ENCODE assay signal across 9 mouse cellular contexts in the genomic region with DNA sequence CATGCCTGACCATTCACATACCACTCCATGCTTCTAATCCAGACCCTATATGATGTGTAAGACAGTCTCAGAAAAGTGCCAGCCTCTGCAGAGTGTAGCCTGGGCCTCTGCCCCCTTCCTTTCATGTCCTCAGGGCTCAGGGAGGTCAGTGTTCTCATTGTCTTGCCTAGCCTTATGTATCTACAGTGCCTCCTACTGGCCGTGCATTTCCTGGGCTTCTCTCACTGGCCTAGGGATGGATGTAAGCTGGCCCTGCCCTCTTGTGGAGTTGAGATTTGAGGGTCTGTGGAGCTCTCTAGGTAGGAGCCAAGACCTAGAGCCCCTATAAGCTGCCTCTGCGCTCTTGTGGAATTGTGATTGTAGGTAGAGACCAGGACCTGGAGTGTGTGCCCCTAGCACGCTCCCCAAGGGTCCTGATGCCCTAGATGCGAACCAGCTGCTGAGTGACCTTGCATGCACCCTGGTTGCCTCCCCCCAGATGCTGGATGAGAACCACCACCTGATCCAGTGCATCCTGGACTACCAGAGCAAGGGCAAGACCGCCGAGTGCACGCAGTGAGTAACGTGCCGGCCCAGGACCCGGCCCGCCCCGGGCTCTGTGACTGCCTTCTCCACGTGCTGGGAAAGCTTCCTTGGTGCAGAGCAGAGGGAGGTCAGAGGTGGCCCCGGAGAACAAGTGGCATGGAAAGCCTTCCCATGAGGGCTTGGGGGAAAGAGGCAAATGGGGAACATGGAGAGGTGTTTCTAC. TPM values are rescaled to one million over a fixed set of nuclear protein-coding genes. Genes with fewer than 3 reads are reported as not detected.
DNase-seq lines count a peak whose midpoint lies in the region; ATAC-seq and TF ChIP-seq lines count a peak whose summit lies in the region.
"Had no signal": no experiment of that assay in that cellular context is flagged by ENCODE, and none has a peak within 500 bp of the region (broad histone marks: within the 10 kb centered on the region; RNA-seq: fewer than 3 reads in every experiment).

No protein-coding gene starts in this region.

- 92% methylated on average over 14 of the region's 14 CpGs for WGBS in forebrain, embryonic 13.5 days
- 91% methylated on average over 14 of the region's 14 CpGs for WGBS in forebrain, embryonic 15.5 days
- 92% methylated on average over 14 of the region's 14 CpGs for WGBS in neural tube, embryonic 12.5 days
- WGBS in forebrain, postnatal 0 days = 92% methylated on average over 14 of the region's 14 CpGs
- WGBS in small intestine, adult 2 months = 90% methylated on average over 14 of the region's 14 CpGs

- no peak overlapping the region for H3K9ac ChIP-seq in forebrain, embryonic 13.5 days
- no peak overlapping the region for H3K9ac ChIP-seq in forebrain, embryonic 15.5 days (replicated peaks)
- no peak overlapping the region for H3K9ac ChIP-seq in neural tube, embryonic 12.5 days
- no peak overlapping the region for H3K9ac ChIP-seq in forebrain, postnatal 0 days

- no peaks in the 10 kb centered on the region for H3K4me1 ChIP-seq in forebrain, embryonic 13.5 days
- H3K4me1 ChIP-seq in forebrain, embryonic 15.5 days = no peaks in the 10 kb centered on the region
- H3K4me1 ChIP-seq in neural tube, embryonic 12.5 days = no peaks in the 10 kb centered on the region
- H3K4me1 ChIP-seq in forebrain, postnatal 0 days (ENCODE audit: insufficient read depth) = no peaks in the 10 kb centered on the region
- no peaks in the 10 kb centered on the region for H3K4me1 ChIP-seq in small intestine, adult 2 months (ENCODE audit: control insufficient read depth, insufficient read depth, insufficient read length, low read length)

- peak; percentile 47 for TF ChIP-seq CTCF in forebrain, postnatal 0 days (IDR thresholded peaks at IDR 0.05; ENCODE audit: low read depth)
- TF ChIP-seq CTCF in small intestine, adult 2 months (IDR thresholded peaks at IDR 0.05; ENCODE audit: extremely low read depth, insufficient read length, insufficient replicate concordance, low read depth, low read length) = peak; percentile 32; the same call in 1 of the 2 replicates

- H3K27ac ChIP-seq in forebrain, embryonic 13.5 days = no peak overlapping the region
- H3K27ac ChIP-seq in forebrain, embryonic 15.5 days (replicated peaks) = no peak overlapping the region
- H3K27ac ChIP-seq in neural tube, embryonic 12.5 days = no peak overlapping the region
- no peak overlapping the region for H3K27ac ChIP-seq in forebrain, postnatal 0 days (ENCODE audit: low read depth, low read length)
- no peak overlapping the region for H3K27ac ChIP-seq in small intestine, adult 2 months (ENCODE audit: insufficient read depth, low read depth, low read length)
- H3K27ac ChIP-seq: macrophage had no signal

- TF ChIP-seq POLR2A in small intestine, adult 2 months (IDR thresholded peaks at IDR 0.05; ENCODE audit: low read depth, low read length) = no peak

- no peaks in the 10 kb centered on the region for H3K9me3 ChIP-seq in forebrain, embryonic 13.5 days (replicated peaks)
- no peaks in the 10 kb centered on the region for H3K9me3 ChIP-seq in forebrain, embryonic 15.5 days
- H3K9me3 ChIP-seq in neural tube, embryonic 12.5 days = no peaks in the 10 kb centered on the region; the same call in 1 of the 2 replicates
- no peaks in the 10 kb centered on the region for H3K9me3 ChIP-seq in forebrain, postnatal 0 days (ENCODE audit: low read length)

- H3K4me3 ChIP-seq in forebrain, embryonic 13.5 days = no peak overlapping the region
- no peak overlapping the region for H3K4me3 ChIP-seq in forebrain, embryonic 15.5 days
- no peak overlapping the region for H3K4me3 ChIP-seq in neural tube, embryonic 12.5 days
- H3K4me3 ChIP-seq in forebrain, postnatal 0 days (ENCODE audit: low read depth, low read length) = no peak overlapping the region
- no peak overlapping the region for H3K4me3 ChIP-seq in small intestine, adult 2 months (ENCODE audit: low read depth, low read length)

- ATAC-seq in forebrain, embryonic 13.5 days = 0 out of 2 replicates have a peak, but pooled peaks have one; percentile 9
- ATAC-seq in forebrain, embryonic 15.5 days (replicated peaks) = no peak
- ATAC-seq in neural tube, embryonic 12.5 days (ENCODE audit: low FRiP score, low read depth) = peak; percentile 34; the same call in 1 of the 2 replicates
- no peak for ATAC-seq in forebrain, postnatal 0 days

- no peak for DNase-seq in neural tube, embryonic 10.5 days (ENCODE audit: extremely low spot score, low spot score)
- DNase-seq in forebrain, postnatal 0 days = no peak
- DNase-seq in right cerebral cortex, postnatal 10 days (ENCODE audit: low spot score in 2 of 2) = no peak
- no peak for DNase-seq in left cerebral cortex, adult 11 months (ENCODE audit: low spot score)

- no peaks in the 10 kb centered on the region for H3K27me3 ChIP-seq in forebrain, embryonic 13.5 days
- no peaks in the 10 kb centered on the region for H3K27me3 ChIP-seq in forebrain, embryonic 15.5 days
- no peaks in the 10 kb centered on the region for H3K27me3 ChIP-seq in neural tube, embryonic 12.5 days (replicated peaks)
- no peaks in the 10 kb centered on the region for H3K27me3 ChIP-seq in forebrain, postnatal 0 days (ENCODE audit: insufficient read depth, low read length)
- H3K27me3 ChIP-seq in small intestine, adult 2 months (ENCODE audit: control insufficient read depth, insufficient read depth, low read length) = no peaks in the 10 kb centered on the region

- peaks cover 50% of the 10 kb centered on the region for H3K36me3 ChIP-seq in forebrain, embryonic 13.5 days (ENCODE audit: poor library complexity, severe bottlenecking)
- H3K36me3 ChIP-seq in forebrain, embryonic 15.5 days = peaks cover 41% of the 10 kb centered on the region
- H3K36me3 ChIP-seq in neural tube, embryonic 12.5 days = peaks cover 50% of the 10 kb centered on the region
- peaks cover 51% of the 10 kb centered on the region for H3K36me3 ChIP-seq in forebrain, postnatal 0 days (ENCODE audit: insufficient read depth)
- H3K36me3 ChIP-seq in small intestine, adult 2 months (ENCODE audit: control insufficient read depth, insufficient read depth, low read length) = peaks cover 3% of the 10 kb centered on the region; the same call in 1 of the 2 replicates

- no peak overlapping the region for H3K4me2 ChIP-seq in forebrain, embryonic 13.5 days
- no peak overlapping the region for H3K4me2 ChIP-seq in forebrain, embryonic 15.5 days (replicated peaks)
- H3K4me2 ChIP-seq in neural tube, embryonic 12.5 days (replicated peaks) = no peak overlapping the region
- H3K4me2 ChIP-seq in forebrain, postnatal 0 days (ENCODE audit: low read depth) = no peak overlapping the region

RNA-seq across cellular contexts. Expression of a gene that starts 9.9 kb away (rescaled TPM):
- 33.9 and 38.7 TPM in 2 replicates for polyA plus RNA-seq in forebrain, embryonic 13.5 days (2015; fragmentation: Nextera tagmentation; extraction: Ambion mirVana)
- 57.5 and 59.5 TPM in 2 replicates for polyA plus RNA-seq in forebrain, embryonic 15.5 days (2015; fragmentation: Nextera tagmentation; extraction: Ambion mirVana)
- 33.8 and 34.1 TPM in 2 replicates for polyA plus RNA-seq in neural tube, embryonic 12.5 days (2016; fragmentation: Nextera tagmentation; extraction: Ambion mirVana)
- 82.6 and 104 TPM in 2 replicates for total RNA-seq in forebrain, postnatal 0 days (2014; rRNA removed)
- 32.8 and 47.0 TPM in 2 replicates for polyA plus RNA-seq in forebrain, postnatal 0 days (2015; fragmentation: Nextera tagmentation; extraction: Ambion mirVana)
- polyA plus RNA-seq in small intestine, adult 2 months (2012; rRNA removed) = 4.0 and 7.7 TPM in 2 replicates

RNA-seq across cellular contexts. Expression of a gene that starts 9.9 kb away (rescaled TPM):
- 716 and 737 TPM in 2 replicates for polyA plus RNA-seq in forebrain, embryonic 13.5 days (2015; fragmentation: Nextera tagmentation; extraction: Ambion mirVana)
- 541 and 580 TPM in 2 replicates for polyA plus RNA-seq in forebrain, embryonic 15.5 days (2015; fragmentation: Nextera tagmentation; extraction: Ambion mirVana)
- 679 and 702 TPM in 2 replicates for polyA plus RNA-seq in neural tube, embryonic 12.5 days (2016; fragmentation: Nextera tagmentation; extraction: Ambion mirVana)
- 301 and 392 TPM in 2 replicates for total RNA-seq in forebrain, postnatal 0 days (2014; rRNA removed)
- polyA plus RNA-seq in forebrain, postnatal 0 days (2015; fragmentation: Nextera tagmentation; extraction: Ambion mirVana) = 581 and 734 TPM in 2 replicates
- polyA plus RNA-seq in small intestine, adult 2 months (2012; rRNA removed) = 102 and 152 TPM in 2 replicates

RNA-seq across cellular contexts. Expression of a gene that starts 18.2 kb away (rescaled TPM):
- 34.2 and 34.8 TPM in 2 replicates for polyA plus RNA-seq in forebrain, embryonic 13.5 days (2015; fragmentation: Nextera tagmentation; extraction: Ambion mirVana)
- 35.6 and 38.5 TPM in 2 replicates for polyA plus RNA-seq in forebrain, embryonic 15.5 days (2015; fragmentation: Nextera tagmentation; extraction: Ambion mirVana)
- polyA plus RNA-seq in neural tube, embryonic 12.5 days (2016; fragmentation: Nextera tagmentation; extraction: Ambion mirVana) = 30.0 and 32.4 TPM in 2 replicates
- 27.9 and 32.2 TPM in 2 replicates for total RNA-seq in forebrain, postnatal 0 days (2014; rRNA removed)
- polyA plus RNA-seq in forebrain, postnatal 0 days (2015; fragmentation: Nextera tagmentation; extraction: Ambion mirVana) = 23.5 and 25.5 TPM in 2 replicates
- 6.3 and 10.2 TPM in 2 replicates for polyA plus RNA-seq in small intestine, adult 2 months (2012; rRNA removed)

RNA-seq across cellular contexts. Expression of a gene that starts 27.4 kb away (rescaled TPM):
- polyA plus RNA-seq in forebrain, embryonic 13.5 days (2015; fragmentation: Nextera tagmentation; extraction: Ambion mirVana) = 20.4 and 20.6 TPM in 2 replicates
- 20.6 and 23.6 TPM in 2 replicates for polyA plus RNA-seq in forebrain, embryonic 15.5 days (2015; fragmentation: Nextera tagmentation; extraction: Ambion mirVana)
- 15.9 and 23.5 TPM in 2 replicates for polyA plus RNA-seq in neural tube, embryonic 12.5 days (2016; fragmentation: Nextera tagmentation; extraction: Ambion mirVana)
- 154 and 162 TPM in 2 replicates for total RNA-seq in forebrain, postnatal 0 days (2014; rRNA removed)
- 24.4 and 24.8 TPM in 2 replicates for polyA plus RNA-seq in forebrain, postnatal 0 days (2015; fragmentation: Nextera tagmentation; extraction: Ambion mirVana)
- 10.7 and 23.7 TPM in 2 replicates for polyA plus RNA-seq in small intestine, adult 2 months (2012; rRNA removed)

RNA-seq across cellular contexts. Expression of a gene that starts 52.1 kb away (rescaled TPM):
- polyA plus RNA-seq in forebrain, embryonic 13.5 days (2015; fragmentation: Nextera tagmentation; extraction: Ambion mirVana) = 2.3 and 2.8 TPM in 2 replicates
- polyA plus RNA-seq in forebrain, embryonic 15.5 days (2015; fragmentation: Nextera tagmentation; extraction: Ambion mirVana) = 2.3 and 2.7 TPM in 2 replicates
- 2.8 and 3.4 TPM in 2 replicates for polyA plus RNA-seq in neural tube, embryonic 12.5 days (2016; fragmentation: Nextera tagmentation; extraction: Ambion mirVana)
- total RNA-seq in forebrain, postnatal 0 days (2014; rRNA removed) = 11.3 and 13.3 TPM in 2 replicates
- polyA plus RNA-seq in forebrain, postnatal 0 days (2015; fragmentation: Nextera tagmentation; extraction: Ambion mirVana) = 4.6 and 6.1 TPM in 2 replicates
- 0.06 and 0.08 TPM in 2 replicates for polyA plus RNA-seq in small intestine, adult 2 months (2012; rRNA removed)
- polyA plus RNA-seq: macrophage had no signal

Comparison
In these comparisons a context has a peak if more than half of its experiments do, and no peak if none do; other contexts are left out.
1. ATAC-seq: peak in forebrain, embryonic 13.5 days (single experiment) and neural tube, embryonic 12.5 days (single experiment); none in forebrain, embryonic 15.5 days (single experiment) and forebrain, postnatal 0 days (single experiment).